Mouse (Mus musculus): ENCODE data around the gene Bnip2.

DNA sequence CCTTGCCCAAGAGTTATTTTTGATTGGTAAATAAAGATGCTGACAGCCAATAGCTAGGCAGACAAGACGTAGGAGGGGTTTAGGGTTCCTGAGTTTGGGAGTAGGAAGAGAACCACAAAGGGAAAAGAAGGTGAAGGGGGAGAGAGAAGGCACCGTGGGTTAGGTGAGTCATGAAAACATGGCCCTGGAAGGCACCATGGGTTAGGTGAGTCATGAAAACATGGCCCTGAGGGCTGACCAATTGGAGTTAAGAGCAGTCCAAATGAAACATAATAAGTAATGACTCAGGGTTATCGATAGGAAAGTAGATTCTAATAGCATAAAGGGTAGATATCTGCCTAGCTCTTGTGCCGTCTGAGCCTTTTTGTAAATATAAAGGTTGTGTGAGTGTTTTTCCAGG lies 39.6 kb upstream of the Bnip2 start:
- TF ChIP-seq CTCF (IDR thresholded peaks at IDR 0.05) (no peak), EP300 (IDR thresholded peaks at IDR 0.05) (no peak)
